Mouse (Mus musculus) intestine, embryonic 15.5 days (tissue): Measurements from ENCODE around the gene Esp24. TPM values are rescaled to one million over a fixed set of nuclear protein-coding genes. Genes with fewer than 3 reads are reported as not detected.
A peak's percentile ranks its signal among the peaks of the same experiment; 100 is the strongest.
"Not testable (repeated sequence)": the region's sequence is repeated elsewhere in the genome, so short reads cannot be mapped to it uniquely, and the experiment has no call there.

Experiments used
- ATAC-seq: fragments of 200-750 bp; cut with Nextera tagmentation; 2 replicates; pipeline ENCODE4 v1.8.0; 2017; ENCODE audit warnings: moderate TSS enrichment, moderate library complexity
- H3K27ac ChIP-seq: fragments of 300-500 bp; sonication (generic); 2 replicates; pipeline ENCODE4 v1.5.1; 2015; ENCODE audit warnings: mild to moderate bottlenecking, inconsistent platforms
- H3K27me3 ChIP-seq: fragments of 300-500 bp; sonication (generic); replicated peaks from 2 replicates; pipeline ENCODE4 v1.6.1; 2015; ENCODE audit warnings: inconsistent platforms
- H3K36me3 ChIP-seq: fragments of 300-500 bp; sonication (generic); 2 replicates; pipeline ENCODE4 v1.6.1; 2015; ENCODE audit warnings: inconsistent platforms
- H3K4me1 ChIP-seq: fragments of 300-500 bp; sonication (generic); replicated peaks from 2 replicates; pipeline ENCODE4 v1.6.1; 2015; ENCODE audit warnings: inconsistent platforms
- H3K4me2 ChIP-seq: fragments of 300-500 bp; sonication (generic); replicated peaks from 2 replicates; pipeline ENCODE4 v1.6.1; 2015; ENCODE audit warnings: mild to moderate bottlenecking, inconsistent platforms
- H3K4me3 ChIP-seq: fragments of 300-500 bp; sonication (generic); replicated peaks from 2 replicates; pipeline ENCODE4 v1.5.1; 2015; ENCODE audit warnings: inconsistent platforms
- H3K9ac ChIP-seq: fragments of 300-500 bp; sonication (generic); 2 replicates; pipeline ENCODE4 v1.6.1; 2015; ENCODE audit warnings: inconsistent platforms
- H3K9me3 ChIP-seq: fragments of 300-500 bp; sonication (generic); 2 replicates; pipeline ENCODE4 v1.6.1; 2016; ENCODE audit warnings: inconsistent platforms
- WGBS: fragments of 180-500 bp; shearing (Covaris S2); methylation state at CpG from one replicate; pipeline ENCODE4 v1.1.7; 2015; 5-methylcytosine and 5-hydroxymethylcytosine counted together
- polyA plus RNA-seq: library from polyadenylated mRNA; unstranded; fragments of >200 nt; fragmentation: Nextera tagmentation; extraction: Ambion mirVana; gene quantifications from 2 replicates; pipeline ENCODE4 v1.2.1, GENCODE M21; 2015

The Esp24 gene
- not detected in 2 replicates for polyA plus RNA-seq

DNA sequence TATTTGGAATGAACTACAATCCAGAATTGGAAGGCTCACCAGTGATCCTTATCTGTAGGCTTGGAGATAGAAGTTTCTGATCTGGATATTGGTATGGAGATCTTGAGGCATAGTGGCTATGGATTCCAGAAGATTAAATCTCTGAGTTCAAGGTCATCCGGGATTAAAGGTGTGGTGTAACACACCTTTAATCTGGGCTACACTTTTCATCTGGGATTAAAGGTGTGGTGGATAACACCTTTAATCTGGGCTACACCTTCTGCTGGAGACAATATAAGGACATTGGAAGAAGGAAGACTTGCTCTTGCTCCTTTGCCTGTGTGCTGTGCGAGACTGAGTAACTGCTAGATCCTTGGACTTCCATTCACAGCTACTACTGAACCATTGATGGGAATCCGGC is at the start of gene Esp24:
Gene Esp24, plus strand, starts transcription at position 301 of the 400 bp plus-strand sequence.
- ATAC-seq, H3K27ac ChIP-seq, H3K4me1 ChIP-seq, H3K27me3 ChIP-seq, H3K4me2 ChIP-seq, H3K4me3 ChIP-seq, H3K9ac ChIP-seq, H3K36me3 ChIP-seq, H3K9me3 ChIP-seq: not testable (repeated sequence)
- 86% methylated on average over 3 of the region's 3 CpGs for WGBS

- Histone ChIP-seq H3K4me3 (no peak overlapping the region), H3K4me2 (no peak overlapping the region), H3K27ac (no peak overlapping the region), H3K9me3 (no peaks in the 10 kb centered on the region), H3K9ac (no peak overlapping the region), H3K27me3 (no peaks in the 10 kb centered on the region), H3K4me1 (no peaks in the 10 kb centered on the region), H3K36me3 (no peaks in the 10 kb centered on the region)
- 75% methylated on average over 1 of the region's 1 CpGs for WGBS
- ATAC-seq = no peak
Measured at GRCm38 (mm10) chr17:39009846-39010245, 26.6 kb upstream of the Esp24 start.

- WGBS = 39% methylated on average over 30 of the region's 30 CpGs
- peak overlapping the region; percentile 41 for H3K4me2 ChIP-seq
- no peak for ATAC-seq
- H3K27ac ChIP-seq = no peak overlapping the region
- H3K9me3 ChIP-seq = no peaks in the 10 kb centered on the region
- no peaks in the 10 kb centered on the region for H3K36me3 ChIP-seq
- H3K9ac ChIP-seq = no peak overlapping the region
- H3K4me1 ChIP-seq = no peaks in the 10 kb centered on the region
- H3K4me3 ChIP-seq = no peak overlapping the region
- no peaks in the 10 kb centered on the region for H3K27me3 ChIP-seq
Measured at GRCm38 (mm10) chr17:39010675-39011638, 25.5 kb upstream of the Esp24 start.

DNA sequence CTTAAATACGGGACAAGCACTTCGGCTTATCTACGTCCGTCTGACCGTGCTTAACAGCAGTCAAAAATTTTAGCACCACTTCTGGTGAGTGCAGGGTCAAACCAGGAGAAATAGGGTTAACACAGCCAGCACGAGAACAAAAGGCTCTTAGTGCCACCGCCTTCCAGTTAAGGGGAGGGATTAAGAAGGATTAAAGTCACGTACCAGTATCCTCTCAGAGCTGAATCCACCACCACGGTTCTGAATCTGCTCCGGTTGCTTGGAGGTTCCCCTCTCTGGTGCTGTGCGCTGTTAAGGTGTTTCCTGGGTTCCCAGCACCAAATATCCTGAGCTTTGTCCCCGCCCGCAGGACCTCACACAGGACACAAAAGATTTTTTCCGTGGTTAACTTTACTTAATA is 19.3 kb upstream of the Esp24 start:
- Histone ChIP-seq H3K4me2 (no peak overlapping the region), H3K27me3 (no peaks in the 10 kb centered on the region), H3K27ac (no peak overlapping the region), H3K4me1 (no peaks in the 10 kb centered on the region), H3K9me3 (no peaks in the 10 kb centered on the region), H3K4me3 (no peak overlapping the region), H3K36me3 (no peaks in the 10 kb centered on the region), H3K9ac (no peak overlapping the region)
- WGBS = 66% methylated on average over 14 of the region's 14 CpGs
- ATAC-seq = no peak

DNA sequence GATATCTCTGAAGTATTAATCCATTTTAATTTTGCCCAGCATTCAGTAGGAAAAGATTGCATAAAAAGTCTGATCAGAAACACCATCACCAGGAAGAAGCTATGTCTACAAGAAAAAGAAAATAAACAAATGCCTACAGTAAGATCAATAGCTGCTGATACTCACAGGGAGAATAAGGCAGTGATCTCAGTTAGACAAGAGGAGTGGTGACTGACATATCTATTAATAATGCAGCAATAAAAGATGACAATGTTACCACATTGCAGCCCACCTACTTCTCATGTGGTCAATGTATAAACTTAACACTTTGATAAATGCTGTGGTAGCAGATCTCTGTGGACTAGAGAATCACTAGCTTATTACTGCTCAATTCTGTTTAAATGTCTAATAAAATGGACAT is 6.7 kb downstream of the Esp24 start, which contains the start of gene Gm21903:
Gene Gm21903, minus strand, starts transcription at position 101 of the 400 bp plus-strand sequence.
- Histone ChIP-seq H3K9me3 (no peaks in the 10 kb centered on the region), H3K4me3 (no peak within 1 kb of the TSS), H3K27ac (no peak within 1 kb of the TSS), H3K4me2 (no peak within 1 kb of the TSS), H3K27me3 (no peaks in the 10 kb centered on the region), H3K9ac (no peak within 1 kb of the TSS), H3K36me3 (no peaks in the 10 kb centered on the region), H3K4me1 (no peaks in the 10 kb centered on the region)
- no peak for ATAC-seq

DNA sequence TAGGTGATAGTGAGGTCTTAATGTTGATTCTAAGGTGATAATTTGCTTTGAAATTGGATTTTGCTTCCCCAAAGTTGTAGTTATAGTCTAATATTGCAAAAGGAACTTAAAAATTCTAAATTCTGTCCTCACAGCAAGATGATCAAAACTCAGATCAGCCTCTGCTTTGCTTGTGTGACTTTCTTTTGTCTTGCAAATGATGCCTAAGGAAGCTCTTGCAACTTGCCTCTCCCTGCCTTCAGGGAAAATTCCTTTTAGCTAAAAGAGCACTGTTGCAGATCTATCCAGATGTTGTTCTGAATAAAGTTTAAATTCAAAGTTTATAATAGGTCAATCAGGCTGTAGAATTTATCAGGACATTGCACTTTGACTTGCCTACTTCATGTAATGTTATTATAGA is 27.1 kb downstream of the Esp24 start:
- Histone ChIP-seq H3K9me3 (no peaks in the 10 kb centered on the region), H3K27ac (no peak overlapping the region), H3K27me3 (no peaks in the 10 kb centered on the region), H3K4me1 (no peaks in the 10 kb centered on the region), H3K36me3 (no peaks in the 10 kb centered on the region), H3K4me2 (no peak overlapping the region), H3K9ac (no peak overlapping the region), H3K4me3 (no peak overlapping the region)
- ATAC-seq = no peak

GRCm38 (mm10) chr17:39076937-39077336 is 40.4 kb downstream of the Esp24 start, which contains the start of gene Esp23:
TSS of gene Esp23 (minus strand) at chr17:39077037.
- Histone ChIP-seq H3K9ac (no peak within 1 kb of the TSS), H3K4me2 (no peak within 1 kb of the TSS), H3K27me3 (no peaks in the 10 kb centered on the region), H3K4me1 (no peaks in the 10 kb centered on the region), H3K4me3 (no peak within 1 kb of the TSS), H3K27ac (no peak within 1 kb of the TSS), H3K36me3 (no peaks in the 10 kb centered on the region), H3K9me3 (no peaks in the 10 kb centered on the region)
- ATAC-seq = no peak
- 38% methylated on average over 1 of the region's 1 CpGs for WGBS

Other genes with a start within 250 kb of the Esp24 start
- gene Gm21903, start 6.6 kb downstream of the Esp24 start, polyA plus RNA-seq = not detected in 2 replicates
- gene Esp23, start 40.3 kb downstream of the Esp24 start, polyA plus RNA-seq = not detected in 2 replicates
- not detected in 2 replicates for gene Esp22, start 58.6 kb downstream of the Esp24 start, polyA plus RNA-seq